Mouse (Mus musculus) erythroblast, embryonic 14.5 days (primary cell): Measurements from ENCODE around the gene Afdn.

Source experiments
- GATA1 ChIP-seq: IDR thresholded peaks from 2 replicates; pipeline ENCODE4 v1.6.1; 2012; ENCODE audit warnings: low read length, inconsistent platforms, mixed read lengths
- TAL1 ChIP-seq: IDR thresholded peaks from 3 replicates; pipeline ENCODE4 v1.6.1; 2012; ENCODE audit warnings: low read length, inconsistent platforms, mixed read lengths

DNA sequence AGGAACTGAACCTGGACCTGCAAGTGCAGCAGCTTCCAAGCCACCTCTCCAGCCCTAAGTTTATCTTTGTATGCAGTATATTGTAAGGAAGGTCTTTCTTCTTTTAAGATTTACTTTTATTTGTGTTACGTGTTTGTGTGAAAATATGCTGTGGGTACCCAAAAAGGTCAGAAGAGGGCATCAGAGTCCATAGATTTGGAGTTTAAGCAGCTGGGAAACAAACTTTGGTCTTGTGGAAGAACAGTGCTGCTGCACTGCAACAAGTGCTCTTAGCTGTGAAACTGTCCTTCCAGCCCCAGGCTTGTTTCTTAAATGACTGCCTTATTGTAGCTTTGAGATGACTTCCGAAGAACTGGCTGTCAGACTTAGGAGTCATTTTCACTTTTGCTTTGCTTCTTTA is 89.8 kb downstream of the Afdn start:
- TF ChIP-seq GATA1 (no peak), TAL1 (no peak)
